Mouse (Mus musculus) lung, embryonic 14.5 days (tissue): Measurements from ENCODE around the gene Nrip3. TPM values are rescaled to one million over a fixed set of nuclear protein-coding genes. Genes with fewer than 3 reads are reported as not detected.

Experiments
- ATAC-seq: fragments of 200-750 bp; cut with Nextera tagmentation; 2 replicates; pipeline ENCODE4 v1.8.0; 2017; ENCODE audit warnings: mild to moderate bottlenecking, moderate TSS enrichment, moderate library complexity; ENCODE audit not compliant: insufficient read depth
- DNase-seq: peaks from one replicate; pipeline ENCODE4 v3.0.0-alpha.2; 2015
- H3K27ac ChIP-seq: fragments of 300-500 bp; sonication (generic); 2 replicates; pipeline ENCODE4 v1.5.1; 2014; ENCODE audit warnings: low read depth, mild to moderate bottlenecking, moderate library complexity
- H3K27me3 ChIP-seq: fragments of 300-500 bp; sonication (generic); 2 replicates; pipeline ENCODE4 v1.6.1; 2014; ENCODE audit warnings: low read length, control low read depth; ENCODE audit not compliant: insufficient read depth
- H3K36me3 ChIP-seq: fragments of 300-500 bp; sonication (generic); 2 replicates; pipeline ENCODE4 v1.6.1; 2014; ENCODE audit warnings: control low read depth; ENCODE audit not compliant: insufficient read depth
- H3K4me1 ChIP-seq: fragments of 300-500 bp; sonication (generic); 2 replicates; pipeline ENCODE4 v1.6.1; 2014; ENCODE audit warnings: antibody characterized with exemption, control low read depth; ENCODE audit not compliant: insufficient read depth
- H3K4me2 ChIP-seq: fragments of 300-500 bp; sonication (generic); 2 replicates; pipeline ENCODE4 v1.6.1; 2014; ENCODE audit warnings: mild to moderate bottlenecking
- H3K4me3 ChIP-seq: fragments of 300-500 bp; sonication (generic); 2 replicates; pipeline ENCODE4 v1.5.1; 2014; ENCODE audit warnings: low read depth, low read length
- H3K9ac ChIP-seq: fragments of 300-500 bp; sonication (generic); 2 replicates; pipeline ENCODE4 v1.6.1; 2014
- H3K9me3 ChIP-seq: fragments of 300-500 bp; sonication (generic); 2 replicates; pipeline ENCODE4 v1.6.1; 2016; ENCODE audit warnings: low read depth, low read length, control low read depth
- CTCF ChIP-seq: IDR thresholded peaks from 2 replicates; pipeline ENCODE4 v1.5.1; 2016; ENCODE audit warnings: antibody characterized with exemption, low read depth
- WGBS: fragments of 180-500 bp; shearing (Covaris S2); extraction: QIAGEN DNeasy Blood & Tissue Kit; methylation state at CpG from one replicate; pipeline ENCODE4 v1.1.7; 2014; 5-methylcytosine and 5-hydroxymethylcytosine counted together
- polyA plus RNA-seq: library from polyadenylated mRNA; unstranded; fragments of >200 nt; fragmentation: Nextera tagmentation; extraction: Ambion mirVana; gene quantifications from 2 replicates; pipeline ENCODE4 v1.2.1, GENCODE M21; 2014

Nrip3 gene
- polyA plus RNA-seq, 1 experiment from 2014 or later: 0.72 TPM

DNA sequence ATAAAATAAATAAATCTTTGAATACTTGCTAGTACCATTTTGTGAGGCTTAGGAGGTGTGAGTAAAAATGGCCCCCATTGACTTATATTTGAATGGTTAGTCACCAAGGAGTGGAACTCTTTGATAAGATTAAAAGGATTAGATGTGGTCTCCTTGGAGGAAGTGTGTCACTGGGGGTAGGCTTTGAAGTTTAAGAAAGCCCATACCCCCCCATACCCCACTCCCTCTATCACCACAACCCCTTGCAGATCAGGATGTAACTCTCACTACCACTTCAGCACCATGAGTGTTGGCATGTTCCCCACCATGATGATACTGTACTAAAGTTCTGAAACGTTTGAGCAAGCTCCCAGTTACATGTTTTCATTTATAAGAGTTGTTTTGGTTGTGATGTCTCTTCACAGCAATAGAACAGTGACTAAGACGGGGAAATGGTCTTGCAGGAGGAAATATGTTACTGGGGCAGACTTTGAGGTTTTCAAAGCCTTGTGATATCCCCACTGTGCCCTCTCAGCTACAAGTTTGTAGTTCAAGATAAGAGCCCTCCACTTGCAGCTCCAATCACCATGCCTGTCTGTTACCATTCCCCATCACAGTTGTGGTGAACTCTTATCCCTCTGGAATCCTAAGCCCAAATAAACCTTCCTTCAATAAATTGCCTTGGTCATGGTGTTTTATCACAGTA is 13.0 kb downstream of the Nrip3 start:
- no peak overlapping the region for H3K9ac ChIP-seq
- no peak for ATAC-seq
- H3K4me2 ChIP-seq: no peak overlapping the region
- no peaks in the 10 kb centered on the region for H3K27me3 ChIP-seq
- DNase-seq: no peak
- H3K36me3 ChIP-seq: no peaks in the 10 kb centered on the region
- H3K4me3 ChIP-seq: no peak overlapping the region
- no peaks in the 10 kb centered on the region for H3K9me3 ChIP-seq
- TF ChIP-seq CTCF: no peak
- no peak overlapping the region for H3K27ac ChIP-seq
- 38% methylated on average over 2 of the region's 2 CpGs for WGBS
- no peaks in the 10 kb centered on the region for H3K4me1 ChIP-seq

DNA sequence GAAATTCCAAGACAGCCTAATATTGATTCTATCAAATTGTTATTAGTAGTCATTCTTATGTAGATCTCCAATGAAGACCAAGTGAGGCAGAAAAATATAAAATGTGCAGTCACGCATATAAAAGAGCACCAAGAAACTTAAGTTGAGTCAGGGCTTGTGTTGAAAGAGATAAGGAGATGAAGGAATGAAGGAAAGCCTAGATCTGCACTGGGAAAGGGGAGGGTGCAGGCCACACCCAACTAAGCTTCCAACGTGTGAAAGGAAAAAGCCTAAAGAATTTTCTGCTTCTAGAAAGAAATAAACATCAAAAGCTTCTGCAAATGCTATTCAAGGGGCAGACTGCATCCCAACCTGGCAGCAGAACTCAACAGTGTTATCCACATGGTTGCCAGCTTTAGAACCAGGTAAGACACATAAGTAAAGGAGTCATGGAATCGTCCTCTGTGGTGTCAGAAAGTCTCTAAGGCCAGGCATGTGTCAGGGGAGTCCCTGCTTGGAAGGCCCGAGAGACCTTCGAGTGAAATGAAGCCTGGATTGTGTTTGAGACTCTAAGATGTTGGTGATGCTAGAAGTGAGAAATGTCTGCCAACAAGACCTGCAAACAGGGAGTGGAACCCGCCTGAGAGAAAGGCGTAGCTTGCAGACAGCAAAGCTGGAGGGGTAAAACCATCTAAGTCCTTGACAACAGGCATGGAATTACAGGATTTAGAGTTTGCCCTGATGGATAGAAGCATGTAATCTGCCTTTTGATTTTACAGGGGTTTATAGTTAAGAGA is 14.1 kb downstream of the Nrip3 start:
- ATAC-seq (no peak), DNase-seq (no peak)
- 77% methylated on average over 7 of the region's 7 CpGs for WGBS
- Histone ChIP-seq H3K9me3 (no peaks in the 10 kb centered on the region), H3K4me3 (no peak overlapping the region), H3K9ac (no peak overlapping the region), H3K27ac (no peak overlapping the region), H3K36me3 (no peaks in the 10 kb centered on the region), H3K4me1 (no peaks in the 10 kb centered on the region), H3K27me3 (no peaks in the 10 kb centered on the region), H3K4me2 (no peak overlapping the region)
- no peak for TF ChIP-seq CTCF

DNA sequence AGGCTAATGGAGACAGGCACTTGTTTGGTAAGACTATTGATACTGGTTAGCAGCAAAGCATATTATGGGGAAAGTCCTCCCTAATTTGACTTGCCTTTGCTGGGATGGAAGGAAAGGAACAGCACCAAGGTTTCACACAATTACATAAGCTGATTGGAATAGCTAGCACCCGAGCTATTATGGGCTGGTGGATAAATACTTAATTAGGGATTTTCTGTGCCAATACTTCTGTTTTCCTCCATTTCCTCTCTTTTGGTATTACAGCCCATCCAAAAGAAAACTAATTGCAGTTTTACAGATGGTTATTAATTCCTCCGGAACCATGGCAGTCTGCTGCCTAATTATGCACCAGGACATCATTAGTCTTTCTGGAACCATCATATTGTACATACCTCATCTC is 17.8 kb downstream of the Nrip3 start:
- Histone ChIP-seq H3K36me3 (no peaks in the 10 kb centered on the region), H3K9me3 (no peaks in the 10 kb centered on the region), H3K27ac (no peak overlapping the region), H3K27me3 (no peaks in the 10 kb centered on the region), H3K4me2 (no peak overlapping the region), H3K4me1 (no peaks in the 10 kb centered on the region), H3K4me3 (no peak overlapping the region), H3K9ac (no peak overlapping the region)
- WGBS: 59% methylated on average over 2 of the region's 2 CpGs
- no peak for TF ChIP-seq CTCF
- ATAC-seq (no peak), DNase-seq (no peak)

DNA sequence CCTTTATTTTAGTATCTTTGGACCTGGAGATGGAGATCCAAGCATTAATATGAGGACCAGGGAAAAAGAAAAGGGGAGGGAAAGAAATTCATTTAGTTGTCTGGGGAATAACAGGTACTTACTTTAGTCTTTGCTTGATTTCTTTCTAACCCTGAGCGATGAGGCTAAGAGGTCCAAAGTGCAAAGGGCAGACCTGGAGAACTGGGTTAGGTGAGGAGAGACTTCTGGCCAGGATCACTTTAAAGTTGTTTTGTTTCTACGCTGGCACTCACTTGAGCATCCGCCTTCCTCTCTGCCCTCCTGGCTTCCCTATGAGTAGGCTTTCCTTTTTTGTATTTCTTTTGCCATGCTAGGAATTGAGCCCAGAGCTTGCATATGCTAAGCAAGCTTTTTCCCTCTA is 25.5 kb downstream of the Nrip3 start:
- Histone ChIP-seq H3K27ac (no peak overlapping the region), H3K36me3 (no peaks in the 10 kb centered on the region), H3K27me3 (no peaks in the 10 kb centered on the region), H3K4me3 (no peak overlapping the region), H3K4me1 (no peaks in the 10 kb centered on the region; the same call in 1 of the 2 replicates), H3K9ac (no peak overlapping the region), H3K4me2 (no peak overlapping the region), H3K9me3 (no peaks in the 10 kb centered on the region)
- no peak for ATAC-seq
- TF ChIP-seq CTCF: no peak
- 79% methylated on average over 3 of the region's 3 CpGs for WGBS
- no peak for DNase-seq

DNA sequence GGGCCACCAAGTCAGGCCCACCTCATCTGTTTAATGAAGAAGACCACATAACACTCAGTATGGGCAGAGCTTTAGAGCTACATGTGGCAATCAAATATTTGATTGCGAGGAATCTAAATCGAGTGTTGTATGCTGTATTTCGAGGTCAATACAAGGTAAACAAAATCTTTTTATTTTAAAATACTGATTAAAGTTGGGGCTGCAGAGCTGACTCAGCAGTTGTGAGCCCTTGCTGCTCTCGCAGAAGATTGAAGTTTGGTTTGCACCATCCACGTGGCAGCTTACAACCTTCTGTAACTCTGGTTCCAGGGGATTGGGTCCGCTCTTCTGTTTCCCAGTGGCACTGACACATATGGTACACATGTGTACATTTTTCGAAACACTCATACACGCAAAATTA is 27.8 kb downstream of the Nrip3 start:
- Histone ChIP-seq H3K36me3 (no peaks in the 10 kb centered on the region), H3K27me3 (no peaks in the 10 kb centered on the region), H3K27ac (no peak overlapping the region), H3K9ac (no peak overlapping the region), H3K4me1 (no peaks in the 10 kb centered on the region; the same call in 1 of the 2 replicates), H3K4me2 (no peak overlapping the region), H3K9me3 (no peaks in the 10 kb centered on the region), H3K4me3 (no peak overlapping the region)
- WGBS: 87% methylated on average over 8 of the region's 8 CpGs
- no peak for TF ChIP-seq CTCF
- ATAC-seq: no peak
- no peak for DNase-seq

DNA sequence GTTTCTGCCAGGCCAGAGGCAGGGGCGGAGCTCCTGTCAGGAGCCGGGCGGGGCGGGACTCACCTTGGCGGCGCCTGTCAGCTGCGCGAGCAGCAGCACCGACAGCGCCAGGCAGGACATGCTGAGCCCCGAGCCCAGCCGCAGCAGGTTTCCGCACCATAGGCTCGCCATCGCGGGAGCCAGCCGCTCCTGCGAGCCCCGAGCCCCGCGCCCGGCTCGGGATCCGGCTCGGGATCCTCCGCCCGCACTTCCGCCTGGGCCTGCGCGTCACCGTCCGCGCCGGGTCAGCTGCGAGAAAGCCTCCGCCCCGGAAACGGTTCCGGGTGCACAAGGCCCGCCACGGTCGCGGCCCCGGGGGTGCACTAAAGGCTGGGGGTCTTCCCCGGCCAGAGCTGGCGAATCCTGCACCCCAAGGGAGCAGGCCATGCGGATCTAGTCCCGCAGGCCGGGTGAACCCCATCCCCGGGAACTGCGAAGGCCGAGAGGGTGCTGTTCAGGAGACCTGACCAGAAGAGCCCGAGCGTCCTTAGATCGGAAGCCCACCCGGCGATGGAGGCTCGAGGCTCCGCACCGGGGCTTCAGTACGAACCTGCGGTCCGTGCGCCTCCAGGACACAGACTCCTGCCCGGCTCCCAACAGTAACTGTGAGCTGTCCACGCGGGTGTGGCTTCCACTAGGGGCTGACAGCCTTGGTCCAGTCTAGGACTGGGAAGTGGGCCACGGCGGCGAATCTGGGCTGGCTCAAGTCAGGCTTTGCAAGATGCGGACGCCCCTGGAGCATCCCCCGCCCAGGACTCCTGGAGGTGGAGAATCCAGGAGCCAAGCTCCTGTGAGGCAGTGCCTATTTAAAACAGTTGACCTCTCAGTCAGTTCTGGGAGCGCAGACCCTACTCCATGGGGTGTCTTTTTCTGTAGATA is 29.6 kb downstream of the Nrip3 start, which contains the start of gene Tmem9b:
Gene Tmem9b (minus strand): TSS at position 868 of the 918 bp plus-strand sequence.
- no peaks in the 10 kb centered on the region for H3K27me3 ChIP-seq
- peak within 1 kb of the TSS; percentile 76 for H3K4me2 ChIP-seq
- H3K4me1 ChIP-seq: no peaks in the 10 kb centered on the region; the same call in 1 of the 2 replicates
- DNase-seq (peak; percentile 90), ATAC-seq (peak; percentile 91)
- no peaks in the 10 kb centered on the region for H3K36me3 ChIP-seq
- under 1% methylated on average over 74 of the region's 74 CpGs for WGBS
- TF ChIP-seq CTCF: peak; percentile 32; the same call in 1 of the 2 replicates
- peak within 1 kb of the TSS; percentile 85 for H3K4me3 ChIP-seq
- no peaks in the 10 kb centered on the region for H3K9me3 ChIP-seq
- peak within 1 kb of the TSS; percentile 92 for H3K9ac ChIP-seq
- peak within 1 kb of the TSS; percentile 75 for H3K27ac ChIP-seq
